Mouse (Mus musculus) cerebellum, postnatal 14 days (tissue): ENCODE measurements around the gene C5ar1.

Experiments
- DNase-seq, 2 experiments: peaks; one replicate each; pipeline ENCODE4 v3.0.0; 2021; ENCODE audit warnings: mixed read lengths in 2 of 2

Gene C5ar1

DNA sequence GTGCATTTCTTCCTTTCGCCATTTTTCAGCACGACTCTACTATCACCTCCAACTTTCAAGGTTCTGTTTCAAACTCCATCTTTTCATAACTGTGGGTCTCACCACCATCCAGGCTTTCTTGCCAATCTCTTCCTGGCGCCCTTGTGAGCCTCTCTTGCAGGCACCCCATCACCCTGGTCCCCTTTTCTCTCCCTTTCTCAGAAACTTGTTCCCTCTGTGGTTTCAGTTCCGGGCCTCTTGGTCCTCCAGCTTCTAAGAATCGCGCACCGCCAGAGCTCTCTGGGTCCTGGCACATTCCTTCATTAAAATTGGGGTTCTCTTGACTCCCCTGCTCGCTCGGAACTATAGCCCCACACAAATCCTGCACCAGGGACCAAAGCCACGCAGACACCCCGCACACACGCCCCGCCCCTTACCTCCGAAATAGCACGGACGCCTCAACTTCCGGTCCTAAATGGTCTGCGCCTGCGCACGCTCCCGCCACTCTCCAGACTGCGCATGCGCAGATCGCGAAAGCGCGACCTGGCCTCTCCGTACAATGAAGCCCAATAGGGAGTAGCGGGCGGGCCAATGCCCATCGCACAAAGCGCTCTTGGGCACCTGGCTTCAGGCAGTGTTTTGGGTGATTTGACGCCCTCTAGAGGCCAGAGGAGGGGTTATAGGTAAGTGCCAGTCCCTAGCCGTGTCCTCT, 37.6 kb downstream of the C5ar1 start, which contains the start of gene Dhx34:
Dhx34 (minus strand) TSS at position 456 of the 691 bp plus-strand sequence.
- peak; percentile 98 to 99 for DNase-seq

DNA sequence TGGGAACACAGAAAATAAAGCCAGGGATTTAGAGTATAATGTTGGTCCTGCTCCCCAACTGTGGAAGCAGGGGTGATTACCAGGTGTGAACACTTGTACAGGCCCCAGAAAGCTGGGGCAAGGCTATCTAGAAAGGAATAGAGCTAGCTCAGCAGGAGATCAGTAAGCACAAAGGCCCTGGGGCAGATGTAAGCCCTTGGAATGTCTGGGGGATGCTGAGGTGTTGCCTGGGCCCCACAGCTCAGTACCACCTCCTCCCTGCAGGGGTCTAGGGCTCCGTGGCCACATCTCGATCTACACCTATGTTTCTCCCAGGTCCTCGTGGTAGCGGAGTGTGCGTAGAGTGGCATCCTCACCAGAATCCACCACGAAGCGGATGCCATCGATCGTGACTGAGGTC, 45.4 kb downstream of the C5ar1 start:
- no peak for DNase-seq

DNA sequence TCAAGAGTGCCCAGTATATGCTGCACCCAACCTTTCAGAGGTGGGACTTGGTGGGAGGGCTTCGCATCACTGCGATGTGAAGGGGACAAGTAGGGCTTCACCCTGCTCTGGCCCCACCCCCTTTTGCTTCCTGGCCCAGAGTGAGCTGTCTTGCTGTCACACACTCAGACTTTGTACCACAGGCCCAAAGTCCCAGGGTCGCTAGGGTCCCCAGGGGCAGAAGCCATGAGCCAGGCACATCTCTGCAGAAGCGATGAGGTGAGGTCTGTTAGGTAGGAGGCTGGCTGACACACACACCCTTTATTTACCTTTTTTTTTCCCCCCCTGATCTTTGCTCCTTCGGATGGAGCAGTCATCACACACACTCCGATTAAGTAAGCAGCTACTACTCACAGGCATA, 46.1 kb downstream of the C5ar1 start:
- no peak for DNase-seq

DNA sequence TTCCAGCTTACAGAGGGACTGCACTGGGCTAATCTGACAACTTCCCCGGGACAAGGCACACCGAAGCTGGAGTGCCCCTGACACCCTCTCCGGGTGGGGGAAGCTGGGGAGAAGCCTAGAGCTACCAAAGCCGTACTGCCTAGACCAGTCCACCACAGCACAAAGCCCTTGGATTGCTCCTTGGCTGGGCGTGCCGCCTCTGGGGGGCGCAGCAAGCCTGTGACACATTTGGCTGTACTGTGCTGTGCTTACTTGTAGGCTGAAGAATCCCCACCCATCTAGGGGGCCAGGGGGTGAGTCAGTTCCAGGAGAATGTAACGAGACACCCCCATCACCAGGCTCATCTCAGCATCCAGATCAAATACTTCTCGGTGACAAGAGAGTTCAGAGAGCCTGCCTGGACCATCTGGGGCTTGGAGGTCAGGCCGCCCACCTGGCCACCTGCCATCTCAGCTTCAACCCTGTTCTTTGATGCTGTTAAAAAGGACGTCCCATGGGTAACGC, 48.4 kb downstream of the C5ar1 start:
- no peak for DNase-seq

DNA sequence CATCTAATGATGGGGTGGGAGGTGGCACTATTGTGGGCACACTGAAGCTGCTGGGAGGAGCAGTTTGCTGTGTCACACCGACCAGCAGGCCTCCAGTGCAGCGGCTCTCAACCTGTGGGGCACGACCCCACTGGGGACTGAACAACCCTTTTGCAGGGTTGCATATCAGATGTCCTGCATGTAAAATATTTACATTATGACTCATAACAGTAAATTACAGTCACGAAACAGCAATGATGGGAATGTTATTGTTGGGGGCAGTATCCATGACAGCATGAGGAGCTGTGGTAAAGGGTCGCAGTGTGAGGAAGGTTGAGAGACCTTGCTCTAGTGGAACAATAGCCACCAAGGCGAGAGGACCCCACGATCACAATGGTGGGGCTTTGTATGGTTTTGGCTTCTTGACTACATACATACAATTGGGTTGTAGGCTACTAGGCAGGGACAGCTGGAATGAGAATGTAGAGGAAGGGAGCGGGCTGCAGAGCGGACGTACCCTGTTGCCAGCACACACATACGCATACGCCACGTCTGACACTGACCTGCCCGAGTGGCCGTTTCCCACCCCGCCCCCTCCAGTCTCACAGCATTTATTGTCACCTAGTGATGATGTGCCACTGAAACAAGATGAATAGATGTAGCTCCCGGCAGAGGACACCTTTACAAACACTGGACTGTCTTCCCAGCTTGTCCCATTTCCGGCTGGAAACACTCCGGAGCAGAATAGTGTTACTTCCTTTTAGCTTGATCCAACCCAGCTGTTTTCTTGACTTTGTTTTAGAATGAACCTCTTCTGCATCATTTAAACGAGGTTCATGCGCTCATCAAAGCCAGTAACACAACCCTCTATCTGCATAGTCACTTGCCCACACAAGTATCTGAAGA, 50.3 kb downstream of the C5ar1 start:
- DNase-seq = no peak

DNA sequence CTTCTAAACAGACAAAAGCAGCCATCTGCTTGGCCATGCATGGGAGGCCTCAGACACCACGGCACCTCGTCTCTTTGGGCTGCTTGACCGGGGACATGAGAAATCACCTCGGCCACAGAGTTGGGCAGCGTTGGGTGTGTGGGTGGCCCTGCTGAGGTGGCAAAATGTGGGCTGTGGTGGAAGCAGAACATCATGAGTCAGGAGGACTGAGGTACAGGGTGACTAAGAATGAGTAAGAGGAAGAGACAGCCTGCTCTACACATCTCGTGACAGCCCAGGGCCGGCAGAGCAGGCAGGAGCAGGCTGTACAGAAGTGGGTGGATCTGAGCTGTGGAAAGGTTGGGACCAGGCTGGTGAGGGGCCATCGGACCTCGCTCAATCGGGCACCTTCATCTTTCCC, 51.8 kb downstream of the C5ar1 start:
- no peak for DNase-seq

DNA sequence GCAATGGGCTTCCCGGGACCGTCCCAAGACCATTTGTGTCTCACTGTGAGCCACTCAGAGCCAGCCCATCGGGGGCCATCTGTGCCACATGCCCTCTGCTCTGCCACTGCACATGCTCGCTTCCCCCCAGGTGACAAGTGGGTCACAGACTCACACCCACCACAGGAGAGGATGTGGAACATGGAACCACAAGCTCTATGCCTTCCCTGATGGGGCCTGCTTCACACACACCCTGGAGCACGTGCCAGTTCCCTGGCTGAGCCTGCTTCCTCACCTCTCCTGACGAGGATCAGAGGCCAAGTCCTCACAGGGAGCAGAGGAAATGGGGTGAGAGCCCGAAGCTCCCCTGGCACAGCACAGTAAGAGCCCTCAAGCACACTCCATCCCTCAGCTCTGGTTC, 52.3 kb downstream of the C5ar1 start:
- DNase-seq = peak in 1 of 2 experiments; percentile 25

DNA sequence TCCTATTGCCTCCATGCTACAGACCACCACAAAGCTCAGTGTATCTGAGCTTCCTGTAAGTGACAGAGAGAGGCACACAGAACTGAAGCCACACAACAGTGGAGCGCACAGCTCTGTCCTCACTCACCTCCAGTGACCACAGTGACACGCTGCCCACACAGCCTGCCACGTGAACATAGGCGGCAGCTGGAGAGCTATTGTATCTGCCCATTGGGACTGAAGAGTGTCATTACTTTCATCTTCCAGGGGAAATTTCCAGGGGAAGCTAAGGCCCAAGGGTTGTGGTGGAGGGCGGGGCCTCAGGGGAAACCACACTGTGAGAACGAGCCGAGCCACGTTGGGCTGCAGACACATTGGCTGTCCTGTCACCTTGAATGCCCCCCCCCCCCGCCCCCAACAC, 54.5 kb downstream of the C5ar1 start:
- no peak for DNase-seq

DNA sequence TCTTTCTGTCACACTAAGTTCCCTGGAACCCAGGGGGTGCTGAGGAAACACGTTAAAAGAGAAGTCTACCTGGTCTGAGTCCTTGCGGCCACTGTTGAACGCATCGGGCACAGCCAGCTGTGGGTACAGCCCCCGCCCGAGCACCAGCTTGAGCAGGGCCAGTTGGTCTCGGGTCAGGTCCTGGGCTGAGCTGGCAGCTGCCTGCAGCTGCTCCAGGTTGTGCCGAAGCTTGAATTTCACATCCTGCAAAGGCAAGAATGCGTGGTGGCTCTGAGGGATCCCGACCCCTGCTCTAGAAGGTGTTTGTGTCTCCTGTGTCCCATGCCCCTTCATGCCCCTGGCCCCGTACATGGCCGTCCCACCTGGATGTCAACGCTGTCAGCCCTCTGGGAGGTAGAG, 55.8 kb downstream of the C5ar1 start:
- no peak for DNase-seq

DNA sequence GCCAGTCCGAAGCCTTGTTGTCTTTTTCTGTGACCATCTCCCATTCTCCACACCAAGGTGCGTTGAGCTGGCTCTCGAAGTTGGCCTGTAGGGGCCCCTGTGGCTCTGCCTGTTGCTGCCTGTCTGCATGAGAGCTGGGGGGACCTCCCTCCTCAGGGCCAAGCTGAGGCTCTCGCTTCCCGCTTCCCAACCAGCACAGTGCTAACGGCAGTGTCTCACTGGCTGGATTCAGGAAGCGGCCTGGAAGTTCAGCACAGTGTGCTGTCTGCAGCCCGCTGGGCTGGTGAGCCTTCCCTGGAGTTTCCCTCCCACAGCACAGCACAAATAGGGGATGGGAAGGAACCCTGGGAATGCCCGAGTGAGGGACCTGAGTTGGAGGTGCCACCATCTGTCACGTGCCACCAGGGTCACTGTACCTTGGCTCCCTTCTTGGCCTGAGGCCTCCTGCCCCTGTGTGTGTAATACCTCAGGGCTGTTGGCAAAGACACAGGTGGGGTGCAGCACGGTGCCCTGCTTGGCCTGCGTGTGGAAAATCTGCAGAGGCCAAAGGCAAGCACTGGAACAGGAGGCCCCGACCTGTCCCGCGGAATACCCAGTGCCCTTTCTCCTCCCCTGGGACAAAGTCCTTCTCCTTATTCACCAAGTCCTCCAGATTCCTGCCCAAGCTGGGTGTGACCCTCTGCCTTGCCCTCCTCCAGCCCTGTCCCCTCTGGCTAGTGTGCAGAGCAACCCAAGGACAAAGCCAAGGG, 56.4 kb downstream of the C5ar1 start:
- DNase-seq = no peak

DNA sequence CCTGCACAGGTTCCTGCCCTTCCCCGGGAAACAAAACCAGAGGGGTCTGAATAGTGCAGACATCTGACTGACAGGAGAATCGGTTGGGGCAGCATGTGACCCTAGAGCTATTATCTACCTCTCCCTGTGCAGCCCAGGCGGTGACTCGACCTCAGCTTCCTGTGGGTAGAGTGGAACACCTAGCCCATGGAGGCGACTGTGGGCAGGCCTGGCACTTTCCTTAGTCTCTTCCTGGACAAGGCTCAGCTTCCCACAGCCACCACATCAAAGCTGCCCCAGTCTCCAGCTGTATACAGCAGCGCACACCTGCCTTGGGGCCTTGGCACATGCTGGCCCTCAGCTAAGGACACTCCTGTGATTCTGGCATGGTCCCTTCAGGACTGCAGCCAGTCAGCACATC, 58.2 kb downstream of the C5ar1 start:
- no peak for DNase-seq

DNA sequence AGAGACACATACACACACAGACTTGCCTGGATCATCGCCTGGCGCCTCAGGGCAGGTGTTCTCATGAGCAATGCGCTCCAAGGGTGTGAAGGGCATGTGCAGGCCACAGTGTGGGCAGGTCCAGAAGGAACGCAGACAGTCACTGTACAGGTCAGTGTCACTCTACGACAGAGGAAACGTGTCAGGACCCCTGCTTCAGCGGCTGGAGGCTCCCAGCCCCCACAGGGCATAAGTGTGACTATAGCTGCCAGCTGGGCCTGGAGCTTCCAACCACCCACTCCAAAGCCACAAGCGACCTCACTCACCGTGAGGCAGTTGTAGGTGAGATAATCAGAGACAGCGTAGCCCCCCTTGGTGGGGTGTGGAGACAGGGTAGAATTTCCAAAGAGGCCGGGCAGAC, 60.8 kb downstream of the C5ar1 start:
- DNase-seq = no peak

DNA sequence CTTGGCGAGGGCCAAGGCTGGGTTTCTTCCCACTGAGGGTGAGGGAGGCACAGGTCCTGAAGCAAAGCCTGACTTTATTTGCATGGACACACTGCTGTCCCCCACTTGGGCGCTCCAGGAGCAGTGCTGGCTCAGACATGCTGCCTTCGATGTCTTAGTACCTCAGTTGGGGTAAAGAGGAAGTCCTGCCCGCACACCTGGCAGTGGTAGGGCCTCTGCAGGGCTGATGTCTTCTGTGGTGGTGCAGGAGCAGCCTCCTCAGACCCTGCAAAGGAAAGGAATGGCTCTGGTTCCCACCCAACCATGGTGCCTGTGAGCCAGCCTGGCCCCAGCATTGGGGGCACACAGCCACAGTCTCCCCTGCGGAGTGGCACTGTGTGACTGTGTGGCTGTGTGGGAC, 62.2 kb downstream of the C5ar1 start:
- DNase-seq = no peak
